Mouse (Mus musculus) activated CD4-positive, CD25-positive, alpha-beta regulatory T cell, adult 4 months (primary cell): ENCODE results near the gene Popdc3. TPM values are rescaled to one million over a fixed set of nuclear protein-coding genes. Genes with fewer than 3 reads are reported as not detected.
"Not testable (repeated sequence)": the region's sequence is repeated elsewhere in the genome, so short reads cannot be mapped to it uniquely, and the experiment has no call there.

Experiments used
- ATAC-seq: one replicate; pipeline ENCODE4 v1.8.0; 2017
- polyA plus RNA-seq, 2 experiments: library from polyadenylated mRNA; unstranded; fragments of 100-300 nt; shearing (Covaris generic); gene quantifications; one replicate each; pipeline ENCODE4 v1.2.1; 2017

Gene Popdc3
- polyA plus RNA-seq, 2 experiments from 2014 or later: not detected

DNA sequence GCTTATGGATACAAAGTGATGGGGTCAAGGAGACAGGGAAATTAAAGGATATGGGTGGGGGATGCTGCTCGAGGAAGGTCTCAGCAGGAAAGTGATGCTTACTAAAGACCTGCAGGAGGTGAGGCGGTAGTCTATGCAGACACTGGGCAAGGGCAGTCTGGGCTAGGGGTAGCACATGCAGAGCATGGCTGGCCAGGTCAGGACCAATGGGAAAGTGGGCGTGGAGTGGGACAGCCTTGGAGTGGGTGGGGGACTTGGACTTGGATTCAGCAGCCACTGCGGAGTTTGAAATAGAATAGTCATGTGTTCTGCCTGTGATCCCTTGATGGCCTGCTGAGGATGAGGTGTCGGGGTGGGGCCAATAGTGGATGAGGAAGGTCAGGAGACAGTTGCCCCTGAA, 141.0 kb downstream of the Popdc3 start:
- ATAC-seq: no peak

DNA sequence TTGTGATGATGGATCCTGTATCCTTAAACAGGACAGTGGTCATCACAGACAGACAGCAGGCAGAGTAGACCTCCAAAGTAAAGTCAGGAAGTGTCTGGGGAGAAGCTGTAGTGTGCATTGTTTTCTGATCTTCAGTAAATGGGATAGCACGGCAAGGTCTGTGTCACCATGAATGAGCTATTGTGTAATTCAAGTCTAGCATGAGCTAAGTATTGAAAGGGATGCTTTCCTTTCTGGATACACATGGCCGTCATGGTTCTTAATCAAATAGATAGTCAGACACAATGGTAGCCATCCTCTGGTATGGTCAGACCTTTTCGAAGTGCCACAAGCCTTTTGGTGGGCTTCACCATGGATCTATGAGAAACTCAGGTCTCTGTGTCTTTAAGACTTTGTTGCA, 142.4 kb downstream of the Popdc3 start:
- no peak for ATAC-seq

DNA sequence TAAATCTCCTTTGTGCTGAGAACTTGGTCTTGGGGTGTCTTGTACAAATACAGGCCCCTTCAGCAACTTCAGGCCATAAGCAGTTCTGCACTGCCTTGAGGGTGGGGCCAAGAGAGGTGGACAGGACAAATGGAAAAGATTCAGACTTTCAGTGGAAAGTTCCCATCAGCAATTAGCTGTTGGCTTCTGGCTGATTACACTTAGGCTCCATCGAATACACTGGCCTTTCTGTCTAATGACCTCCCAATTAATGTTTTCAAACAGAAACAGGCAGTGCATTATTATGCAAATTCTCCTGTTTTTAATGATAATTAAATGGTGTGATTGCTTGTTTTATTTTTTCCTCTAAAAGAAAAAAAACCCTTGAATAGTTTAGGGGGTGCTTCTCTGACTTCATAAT, 146.3 kb downstream of the Popdc3 start:
- ATAC-seq: no peak

DNA sequence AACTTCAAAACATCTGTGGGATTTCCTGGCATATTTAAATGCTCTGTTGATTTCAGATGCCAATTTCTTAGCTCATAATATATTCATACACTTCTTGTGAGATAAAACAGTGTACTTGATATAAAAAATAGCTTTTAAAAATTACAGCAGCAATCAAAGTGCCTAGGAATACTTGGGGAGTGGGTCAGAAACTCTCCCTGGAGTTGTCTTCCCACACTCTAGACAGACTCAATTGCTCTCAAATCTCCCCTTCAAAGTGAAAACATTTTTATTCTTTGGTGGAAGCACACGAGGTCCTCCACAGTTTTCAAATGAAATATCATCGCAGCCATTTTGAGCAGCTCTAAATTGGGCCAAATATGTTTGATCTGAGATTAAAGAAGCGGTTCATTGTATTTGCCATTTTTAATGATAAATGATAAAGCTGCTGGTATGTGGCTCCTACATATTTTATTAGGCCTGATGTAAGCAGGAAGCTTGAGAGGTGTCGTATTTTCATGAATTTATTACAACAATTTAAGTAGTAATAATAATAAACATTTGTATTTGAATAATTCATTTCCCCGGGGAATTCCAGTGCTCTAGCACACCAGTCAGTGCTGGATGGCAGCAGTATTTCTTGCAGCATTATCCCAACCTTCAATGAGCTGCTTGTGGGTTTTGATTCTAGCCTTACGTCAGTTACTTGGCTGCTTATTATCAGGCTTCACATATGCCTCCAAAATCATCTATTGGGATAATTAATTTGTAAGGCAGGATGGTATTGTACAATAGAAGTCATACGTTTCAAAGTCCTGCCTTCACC, 150.5 kb downstream of the Popdc3 start:
- ATAC-seq: no peak

DNA sequence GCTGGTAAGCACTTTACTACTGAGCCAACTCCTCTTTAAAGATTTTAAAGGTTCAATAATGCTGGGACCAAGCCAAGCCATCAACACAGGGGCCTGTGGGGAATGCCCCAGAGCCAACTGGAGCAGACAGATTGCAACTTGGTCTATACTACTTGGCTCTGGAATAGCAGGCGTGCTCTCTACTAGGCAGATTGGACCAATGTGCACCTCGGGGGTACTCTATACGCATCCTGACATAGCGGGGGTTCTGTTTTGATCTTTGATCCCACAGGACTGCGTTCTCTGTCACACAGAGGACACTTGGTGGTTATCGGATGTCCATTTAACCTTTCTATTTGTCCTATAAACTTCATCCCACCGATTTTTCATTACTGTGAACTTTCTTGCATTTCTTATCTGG, 157.0 kb downstream of the Popdc3 start:
- ATAC-seq: no peak

DNA sequence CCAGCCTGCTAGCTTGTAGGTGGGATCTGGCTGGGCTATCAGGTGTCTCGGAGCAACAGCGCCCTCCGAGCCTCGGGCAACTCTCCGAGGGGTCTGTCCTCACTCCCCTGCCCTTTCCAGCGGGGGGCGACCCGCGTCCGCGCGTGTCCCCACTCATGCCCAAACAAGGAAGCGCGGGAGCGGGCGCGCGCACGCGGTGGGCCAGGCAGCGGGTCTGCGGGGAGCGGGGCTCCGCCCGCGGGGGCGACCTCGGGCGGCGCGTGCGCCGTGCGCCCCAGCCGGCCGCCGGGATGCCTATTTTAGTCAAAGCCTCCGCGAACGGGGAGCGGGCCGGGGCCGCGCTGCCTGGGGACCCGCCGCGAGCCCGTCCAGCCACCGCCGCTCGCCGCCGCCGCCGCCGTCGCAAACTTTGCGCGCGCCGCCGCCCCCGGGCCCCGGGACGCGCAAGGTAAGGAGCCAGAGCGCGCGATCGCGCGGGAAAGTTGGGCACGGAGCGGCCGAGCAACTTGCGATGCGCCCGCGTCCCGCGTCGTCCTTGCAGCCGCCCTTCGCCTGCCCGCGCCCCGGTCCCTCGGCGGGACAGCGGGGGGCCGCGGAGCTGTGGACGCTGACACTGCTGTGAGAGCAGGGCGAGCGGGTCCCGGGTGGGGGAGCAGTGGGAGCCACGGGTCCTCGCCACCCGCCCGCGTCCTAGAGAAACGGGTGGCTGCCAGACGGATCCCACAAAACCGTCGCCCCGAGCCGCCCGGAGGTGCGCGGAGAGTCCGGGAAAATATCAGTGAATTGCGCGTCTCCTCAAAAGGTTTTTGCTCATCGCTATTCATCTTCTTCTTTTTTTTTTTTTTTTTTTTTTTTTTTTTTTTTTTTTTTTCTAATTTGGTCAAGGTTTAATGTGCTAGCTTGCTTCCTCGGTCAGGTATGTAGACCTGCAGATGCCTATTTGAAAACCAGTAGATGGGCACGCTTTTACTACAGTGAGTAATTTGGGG, 157.8 kb downstream of the Popdc3 start, which contains the start of gene Bves:
Gene Bves, plus strand, starts transcription at position 339 of the 989 bp plus-strand sequence.
- no peak for ATAC-seq

DNA sequence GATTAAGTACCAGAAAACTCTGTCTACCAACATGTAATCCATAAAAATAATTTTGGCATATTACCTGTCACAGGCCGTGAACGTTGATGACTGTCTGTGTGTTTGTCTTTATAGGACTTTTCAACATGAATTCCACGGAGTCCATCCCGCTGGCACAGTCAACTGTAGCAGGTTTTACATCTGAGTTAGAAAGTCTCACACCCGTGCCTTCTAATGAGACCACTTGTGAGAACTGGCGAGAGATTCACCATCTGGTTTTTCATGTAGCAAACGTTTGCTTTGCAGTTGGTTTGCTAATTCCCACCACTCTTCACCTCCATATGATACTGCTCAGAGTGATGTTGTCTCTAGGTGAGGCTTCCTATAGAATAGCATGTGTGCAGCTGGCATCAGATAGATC, 161.2 kb downstream of the Popdc3 start:
- no peak for ATAC-seq

DNA sequence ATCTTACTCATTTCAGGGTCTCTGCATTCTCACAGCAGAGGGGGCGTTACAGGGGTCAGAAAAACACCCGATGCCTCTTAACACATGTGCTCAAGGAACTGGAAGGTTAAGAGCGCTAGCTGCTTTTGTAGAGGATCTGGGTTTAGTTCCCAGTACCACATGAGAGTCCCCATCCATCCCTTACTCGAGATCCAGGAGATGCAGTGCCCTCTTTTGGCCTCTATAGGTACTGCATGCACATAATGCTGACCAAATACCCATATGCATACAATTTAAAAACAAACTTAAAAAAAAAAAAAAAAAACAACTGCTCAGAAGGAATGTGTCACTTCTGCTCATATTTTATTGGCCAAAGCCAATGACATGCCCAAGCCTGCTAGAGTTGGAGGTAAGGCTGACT, 166.5 kb downstream of the Popdc3 start:
- no peak for ATAC-seq

DNA sequence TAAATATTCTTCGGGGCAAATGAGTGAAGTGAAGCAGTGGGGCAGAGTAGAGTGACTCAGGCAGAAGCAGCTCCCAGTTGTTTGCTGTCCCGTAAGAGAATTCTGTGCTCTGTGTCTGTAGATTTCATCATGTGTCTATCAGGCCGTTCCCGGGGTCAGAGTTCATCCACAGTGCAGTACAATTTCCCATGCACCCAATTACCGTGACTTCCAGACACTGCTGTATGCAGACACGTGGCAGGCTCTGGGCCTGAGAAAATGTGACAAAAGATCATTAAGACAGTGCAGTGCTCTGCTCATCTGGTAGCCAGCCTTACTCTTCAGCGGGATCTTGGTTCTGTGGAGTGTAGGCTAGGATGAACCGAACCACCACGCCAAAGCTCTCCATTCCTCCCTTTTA, 167.3 kb downstream of the Popdc3 start:
- no peak for ATAC-seq

DNA sequence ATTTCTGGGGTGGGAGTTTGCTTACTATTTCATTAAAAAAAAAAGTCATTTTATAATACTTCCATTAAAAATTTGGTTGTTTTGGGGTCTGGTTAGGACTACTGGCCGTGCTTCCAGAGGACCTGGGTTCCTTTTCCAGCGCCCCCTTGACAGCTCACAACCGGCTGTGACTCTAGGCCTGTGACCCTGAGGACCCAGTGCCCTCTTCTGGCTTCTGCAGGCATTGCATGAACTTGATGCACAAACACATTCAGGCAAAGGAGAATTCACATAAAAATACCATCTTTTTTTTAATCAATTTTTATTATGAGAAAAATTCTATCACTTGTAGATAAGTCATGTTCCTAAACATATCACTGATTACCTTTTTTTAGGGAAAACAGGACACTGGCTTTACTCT, 170.2 kb downstream of the Popdc3 start:
- ATAC-seq: not testable (repeated sequence)

DNA sequence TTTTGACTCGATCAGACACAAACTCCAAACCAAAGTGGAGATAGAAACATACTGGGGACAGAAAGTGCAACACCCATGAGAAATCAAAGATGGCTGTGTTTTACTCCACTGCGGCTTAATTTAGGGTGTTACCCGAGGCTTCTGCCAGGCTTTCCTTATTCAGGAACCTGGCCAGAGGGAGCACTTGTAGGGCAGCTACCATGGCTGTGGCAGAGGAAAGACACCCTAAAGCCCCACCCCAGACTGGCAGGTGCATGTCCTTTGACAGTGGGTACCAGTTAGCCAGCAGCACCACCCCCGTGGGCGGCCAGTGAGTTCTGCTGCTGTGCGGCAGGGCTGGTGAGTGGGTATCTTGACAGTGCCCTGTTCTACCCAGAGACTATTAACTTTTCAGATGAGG, 178.2 kb downstream of the Popdc3 start:
- ATAC-seq: no peak

DNA sequence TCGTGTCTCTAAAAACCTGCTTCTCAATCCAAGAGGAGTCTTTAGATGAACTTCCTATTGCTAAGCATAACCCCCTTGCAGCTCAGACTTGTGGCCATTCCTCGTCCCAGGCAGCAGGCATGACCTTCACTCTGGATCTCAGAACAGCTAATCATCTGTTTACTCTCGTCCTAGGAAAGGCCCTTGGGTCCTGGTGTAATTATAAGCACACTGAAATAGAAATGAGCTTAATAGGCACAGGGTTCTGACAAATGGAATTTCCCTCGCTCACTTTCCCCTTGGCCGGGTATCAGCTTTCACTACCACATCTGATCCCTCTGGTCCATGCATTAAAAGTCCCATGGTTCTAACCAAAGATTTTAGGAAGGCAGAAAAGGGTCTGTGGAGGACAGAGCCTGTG, 185.5 kb downstream of the Popdc3 start:
- no peak for ATAC-seq

DNA sequence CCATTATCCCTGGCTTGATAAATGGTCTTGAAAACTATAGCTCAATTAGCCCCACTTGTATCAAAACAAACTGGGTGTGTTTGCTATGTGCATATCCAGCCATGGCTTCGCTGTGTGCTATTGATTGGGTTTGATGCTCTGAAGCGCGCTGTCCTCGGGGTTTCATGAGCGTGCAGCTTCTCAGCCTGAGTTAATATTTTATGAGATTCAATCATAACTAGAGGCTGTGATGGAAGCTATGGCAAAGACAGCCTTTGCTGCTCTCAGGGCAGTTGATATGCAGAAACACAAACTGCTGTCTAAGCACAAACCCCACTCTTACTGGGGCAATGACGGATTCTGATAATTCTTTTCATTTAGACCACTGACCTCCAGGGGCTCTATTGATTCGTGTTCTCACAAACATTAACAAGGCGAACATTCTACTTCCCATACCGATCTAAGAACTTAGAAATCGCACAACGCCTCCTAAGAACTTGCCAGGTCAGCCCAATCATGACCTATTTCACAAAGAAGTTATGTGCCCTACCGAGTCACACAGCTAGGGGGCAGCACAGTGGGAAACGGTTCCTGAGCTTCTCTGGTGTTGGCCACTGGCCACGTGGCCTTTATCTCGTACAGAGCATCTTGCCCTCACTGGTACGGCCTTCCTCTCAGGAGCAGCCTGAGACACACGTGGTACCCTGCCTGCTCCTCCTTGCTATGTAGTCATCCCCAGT, 189.2 kb downstream of the Popdc3 start:
- ATAC-seq: no peak

Other genes with a start within 250 kb of the Popdc3 start
- gene Prep, start 110.9 kb upstream of the Popdc3 start, polyA plus RNA-seq: 1 to 10 TPM; 4.1 to 5.2 TPM
- gene Bves, start 157.7 kb downstream of the Popdc3 start, polyA plus RNA-seq: not detected